Mouse (Mus musculus) gastrocnemius, postnatal 4 days (tissue): Measurements from ENCODE around the gene Ascc1. TPM values are rescaled to one million over a fixed set of nuclear protein-coding genes. Genes with fewer than 3 reads are reported as not detected.
A peak's percentile ranks its signal among the peaks of the same experiment; 100 is the strongest.
"Not testable (repeated sequence)": the region's sequence is repeated elsewhere in the genome, so short reads cannot be mapped to it uniquely, and the experiment has no call there.

Experiments
- DNase-seq, 2 experiments: peaks; one replicate each; pipeline ENCODE4 v3.0.0; 2021 to 2022; ENCODE audit warnings: low spot score in 2 of 2, mixed read lengths in 2 of 2
- total RNA-seq, 2 experiments: library from RNA; stranded (reverse); gene quantifications; 2 replicates each; pipeline ENCODE4 v1.2.3; 2021

Ascc1 gene
- total RNA-seq, 2 experiments from 2014 or later = 13.9 to 16.0 TPM

- DNase-seq = no peak
Measured at GRCm38 (mm10) chr10:60109989-60110388, 107.4 kb downstream of the Ascc1 start.

- no peak for DNase-seq
Measured at GRCm38 (mm10) chr10:60110908-60111475, 108.4 kb downstream of the Ascc1 start.

GRCm38 (mm10) chr10:60113965-60114690, 111.5 kb downstream of the Ascc1 start:
- DNase-seq = no peak

GRCm38 (mm10) chr10:60115345-60116185, 113.0 kb downstream of the Ascc1 start:
- no peak for DNase-seq

- DNase-seq = no peak
Measured at GRCm38 (mm10) chr10:60116997-60117396, 114.4 kb downstream of the Ascc1 start.

GRCm38 (mm10) chr10:60118464-60118863, 115.9 kb downstream of the Ascc1 start:
- DNase-seq = no peak

- no peak for DNase-seq
Measured at GRCm38 (mm10) chr10:60120630-60121029, 118.0 kb downstream of the Ascc1 start.

GRCm38 (mm10) chr10:60124078-60124477, 121.5 kb downstream of the Ascc1 start:
- DNase-seq = peak in 1 of 2 experiments; percentile 29

GRCm38 (mm10) chr10:60125529-60126327, 123.1 kb downstream of the Ascc1 start:
- DNase-seq = no peak

GRCm38 (mm10) chr10:60128287-60128686, 125.7 kb downstream of the Ascc1 start:
- no peak for DNase-seq

- no peak for DNase-seq
Measured at GRCm38 (mm10) chr10:60130504-60130903, 127.9 kb downstream of the Ascc1 start.

GRCm38 (mm10) chr10:60133501-60133900, 130.9 kb downstream of the Ascc1 start:
- no peak for DNase-seq

GRCm38 (mm10) chr10:60134201-60134600, 131.6 kb downstream of the Ascc1 start:
- DNase-seq = no peak

GRCm38 (mm10) chr10:60136010-60136409, 133.4 kb downstream of the Ascc1 start:
- DNase-seq = not testable (repeated sequence)

- DNase-seq = no peak
Measured at GRCm38 (mm10) chr10:60136935-60137334, 134.3 kb downstream of the Ascc1 start.

GRCm38 (mm10) chr10:60138680-60139079, 136.1 kb downstream of the Ascc1 start:
- DNase-seq = no peak

GRCm38 (mm10) chr10:60140751-60141150, 138.1 kb downstream of the Ascc1 start:
- DNase-seq = no peak

GRCm38 (mm10) chr10:60141656-60142160, 139.1 kb downstream of the Ascc1 start:
- no peak for DNase-seq

GRCm38 (mm10) chr10:60147510-60148047, 145.0 kb downstream of the Ascc1 start:
- DNase-seq = not testable (repeated sequence)

- DNase-seq = peak; percentile 67 to 79
Measured at GRCm38 (mm10) chr10:60148087-60148486, 145.5 kb downstream of the Ascc1 start.
